In the genomic region with DNA sequence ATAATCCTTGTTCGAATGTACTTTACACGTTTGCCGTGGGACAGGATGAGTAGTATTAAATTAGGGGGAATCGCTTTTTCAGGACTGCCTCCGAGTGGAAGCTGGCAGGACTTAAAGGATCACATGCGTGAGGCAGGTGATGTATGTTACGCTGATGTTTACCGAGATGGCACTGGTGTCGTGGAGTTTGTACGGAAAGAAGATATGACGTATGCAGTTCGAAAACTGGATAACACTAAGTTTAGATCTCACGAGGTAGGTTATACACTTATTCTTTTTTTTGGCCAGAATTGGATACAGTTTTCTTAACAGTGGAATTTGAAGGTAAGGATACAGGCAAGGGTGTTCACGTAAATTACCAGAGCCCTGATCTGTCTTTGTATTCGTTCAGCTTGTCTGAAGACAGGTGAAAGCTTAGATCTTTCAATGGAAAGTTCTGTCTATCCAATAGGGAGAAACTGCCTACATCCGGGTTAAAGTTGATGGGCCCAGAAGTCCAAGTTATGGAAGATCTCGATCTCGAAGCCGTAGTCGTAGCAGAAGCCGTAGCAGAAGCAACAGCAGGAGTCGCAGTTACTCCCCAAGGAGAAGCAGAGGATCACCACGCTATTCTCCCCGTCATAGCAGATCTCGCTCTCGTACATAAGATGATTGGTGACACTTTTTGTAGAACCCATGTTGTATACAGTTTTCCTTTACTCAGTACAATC, we compare ENCODE assay signal across 8 mouse cellular contexts. TPM values are rescaled to one million over a fixed set of nuclear protein-coding genes. Genes with fewer than 3 reads are reported as not detected.
DNase-seq lines count a peak whose midpoint lies in the region; ATAC-seq and TF ChIP-seq lines count a peak whose summit lies in the region.

No protein-coding gene starts in this region.

- TF ChIP-seq CTCF in ES-Bruce4 (IDR thresholded peaks at IDR 0.05; ENCODE audit: low read depth, low read length): no peak

- peak overlapping the region; percentile 89 for H3K4me2 ChIP-seq in heart, embryonic 13.5 days
- H3K4me2 ChIP-seq in forebrain, embryonic 12.5 days: peak overlapping the region; percentile 68
- H3K4me2 ChIP-seq in liver, embryonic 12.5 days: peak overlapping the region; percentile 83

- no peak for ATAC-seq in heart, embryonic 13.5 days (ENCODE audit: extremely low read depth, insufficient number of reproducible peaks, low FRiP score, low TSS enrichment)
- no peak for ATAC-seq in forebrain, embryonic 12.5 days (ENCODE audit: low FRiP score)
- ATAC-seq in liver, embryonic 12.5 days: no peak

- 19% methylated on average over 26 of the region's 26 CpGs for WGBS in heart, embryonic 13.5 days
- 34% methylated on average over 26 of the region's 26 CpGs for WGBS in forebrain, embryonic 12.5 days
- 14% methylated on average over 26 of the region's 26 CpGs for WGBS in liver, embryonic 12.5 days (ENCODE audit: insufficient replicate concordance)

- no peaks in the 10 kb centered on the region for H3K27me3 ChIP-seq in heart, embryonic 13.5 days (replicated peaks)
- H3K27me3 ChIP-seq in ES-Bruce4 (ENCODE audit: control insufficient read depth, insufficient read depth, low read length, poor library complexity, severe bottlenecking): no peaks in the 10 kb centered on the region
- H3K27me3 ChIP-seq in forebrain, embryonic 12.5 days: no peaks in the 10 kb centered on the region
- no peaks in the 10 kb centered on the region for H3K27me3 ChIP-seq in liver, embryonic 12.5 days (replicated peaks)

- H3K27ac ChIP-seq in heart, embryonic 13.5 days (replicated peaks): peak overlapping the region; percentile 100
- no peak overlapping the region for H3K27ac ChIP-seq in ES-Bruce4 (ENCODE audit: insufficient read depth, low read length)
- no peak overlapping the region for H3K27ac ChIP-seq in forebrain, embryonic 12.5 days
- H3K27ac ChIP-seq in liver, embryonic 12.5 days: peak overlapping the region; percentile 99

- TF ChIP-seq POLR2A in ES-Bruce4 (IDR thresholded peaks at IDR 0.05; ENCODE audit: insufficient read depth, low read length): no peak

- peaks cover 43% of the 10 kb centered on the region for H3K36me3 ChIP-seq in heart, embryonic 13.5 days
- H3K36me3 ChIP-seq in ES-Bruce4 (ENCODE audit: control insufficient read depth, insufficient read depth, low read length, poor library complexity, severe bottlenecking): peaks cover 35% of the 10 kb centered on the region
- peaks cover 36% of the 10 kb centered on the region for H3K36me3 ChIP-seq in forebrain, embryonic 12.5 days (replicated peaks)
- peaks cover 50% of the 10 kb centered on the region for H3K36me3 ChIP-seq in liver, embryonic 12.5 days

- H3K9ac ChIP-seq in heart, embryonic 13.5 days: peak overlapping the region; percentile 99
- H3K9ac ChIP-seq in ES-Bruce4 (ENCODE audit: low read depth, poor library complexity, severe bottlenecking): peak overlapping the region; percentile 98
- peak overlapping the region; percentile 99 for H3K9ac ChIP-seq in forebrain, embryonic 12.5 days
- H3K9ac ChIP-seq in liver, embryonic 12.5 days: peak overlapping the region; percentile 100

- intact Hi-C loops in heart, postnatal 36 days (cut with DNase I): loop anchor here (2.0 kb wide), 2 partner anchors 20 to 74 kb away; a partner anchor contains a TSS

- no peak for DNase-seq in heart, postnatal 36 days
- peak; percentile 20 for DNase-seq in thymus, postnatal 4 days
- DNase-seq in layer of hippocampus, adult 9-11 months: no peak
- no peak for DNase-seq in retina, postnatal 1 day

- no peak for TF ChIP-seq EP300 in ES-Bruce4 (IDR thresholded peaks at IDR 0.05; ENCODE audit: insufficient read depth, low read depth, low read length)

- H3K9me3 ChIP-seq in heart, embryonic 13.5 days: no peaks in the 10 kb centered on the region
- H3K9me3 ChIP-seq in ES-Bruce4 (replicated peaks; ENCODE audit: control insufficient read depth, insufficient read depth, low read length, poor library complexity, severe bottlenecking): no peaks in the 10 kb centered on the region
- H3K9me3 ChIP-seq in forebrain, embryonic 12.5 days: no peaks in the 10 kb centered on the region
- H3K9me3 ChIP-seq in liver, embryonic 12.5 days (replicated peaks): no peaks in the 10 kb centered on the region

- H3K4me1 ChIP-seq in heart, embryonic 13.5 days: peaks cover 43% of the 10 kb centered on the region
- no peaks in the 10 kb centered on the region for H3K4me1 ChIP-seq in ES-Bruce4 (ENCODE audit: control insufficient read depth, insufficient read depth, low read length)
- H3K4me1 ChIP-seq in forebrain, embryonic 12.5 days: peaks cover 37% of the 10 kb centered on the region
- H3K4me1 ChIP-seq in liver, embryonic 12.5 days: peaks cover 42% of the 10 kb centered on the region

- peak overlapping the region; percentile 99 for H3K4me3 ChIP-seq in heart, embryonic 13.5 days
- peak overlapping the region; percentile 92 for H3K4me3 ChIP-seq in ES-Bruce4 (ENCODE audit: low read depth, low read length)
- peak overlapping the region; percentile 98 for H3K4me3 ChIP-seq in forebrain, embryonic 12.5 days (replicated peaks)
- peak overlapping the region; percentile 100 for H3K4me3 ChIP-seq in liver, embryonic 12.5 days

RNA-seq across cellular contexts. Expression of a gene that starts 1.9 kb away (rescaled TPM):
- polyA plus RNA-seq in heart, embryonic 13.5 days (2015; fragmentation: Nextera tagmentation; extraction: Ambion mirVana): 170 and 175 TPM in 2 replicates
- 10 to 100 TPM; 80.2 to 99.7 TPM for total RNA-seq in heart, postnatal 36 days (2021)
- polyA plus RNA-seq in ES-Bruce4 (2011; ENCODE audit: insufficient read depth, insufficient read length, low read depth, missing spikeins): 511 and 547 TPM in 2 replicates
- 564 and 577 TPM in 2 replicates for polyA plus RNA-seq in forebrain, embryonic 12.5 days (2016; fragmentation: Nextera tagmentation; extraction: Ambion mirVana)
- 272 and 273 TPM in 2 replicates for polyA plus RNA-seq in liver, embryonic 12.5 days (2016; fragmentation: Nextera tagmentation; extraction: Ambion mirVana)

RNA-seq across cellular contexts. Expression of a gene that starts 19.0 kb away (rescaled TPM):
- 21.9 and 22.1 TPM in 2 replicates for polyA plus RNA-seq in heart, embryonic 13.5 days (2015; fragmentation: Nextera tagmentation; extraction: Ambion mirVana)
- 10 to 100 TPM; 45.0 to 46.7 TPM for total RNA-seq in heart, postnatal 36 days (2021)
- polyA plus RNA-seq in ES-Bruce4 (2011; ENCODE audit: insufficient read depth, insufficient read length, low read depth, missing spikeins): 43.4 and 44.8 TPM in 2 replicates
- 84.8 and 91.5 TPM in 2 replicates for polyA plus RNA-seq in forebrain, embryonic 12.5 days (2016; fragmentation: Nextera tagmentation; extraction: Ambion mirVana)
- 14.6 TPM in 2 replicates for polyA plus RNA-seq in liver, embryonic 12.5 days (2016; fragmentation: Nextera tagmentation; extraction: Ambion mirVana)

RNA-seq across cellular contexts. Expression of a gene that starts 48.7 kb away (rescaled TPM):
- 16.8 and 18.1 TPM in 2 replicates for polyA plus RNA-seq in heart, embryonic 13.5 days (2015; fragmentation: Nextera tagmentation; extraction: Ambion mirVana)
- total RNA-seq in heart, postnatal 36 days (2021): 10 to 100 TPM; 47.9 to 54.2 TPM
- polyA plus RNA-seq in ES-Bruce4 (2011; ENCODE audit: insufficient read depth, insufficient read length, low read depth, missing spikeins): 21.9 and 22.5 TPM in 2 replicates
- polyA plus RNA-seq in forebrain, embryonic 12.5 days (2016; fragmentation: Nextera tagmentation; extraction: Ambion mirVana): 41.1 and 42.5 TPM in 2 replicates
- 3.4 and 4.6 TPM in 2 replicates for polyA plus RNA-seq in liver, embryonic 12.5 days (2016; fragmentation: Nextera tagmentation; extraction: Ambion mirVana)

Comparison
In these comparisons a context has a peak if more than half of its experiments do, and no peak if none do; other contexts are left out.
1. H3K27ac ChIP-seq: peak in heart, embryonic 13.5 days (single experiment) and liver, embryonic 12.5 days (single experiment); none in ES-Bruce4 (single experiment) and forebrain, embryonic 12.5 days (single experiment).
2. Peak in every context shown above with its lines, with median percentiles within 50 percentile points of each other: H3K4me2 ChIP-seq, H3K4me3 ChIP-seq and H3K9ac ChIP-seq.